Comparison of ENCODE assay signal across 15 mouse cellular contexts in genomic region chr10:12827778-12828177, GRCm38 (mm10). TPM values are rescaled to one million over a fixed set of nuclear protein-coding genes. Genes with fewer than 3 reads are reported as not detected.
DNase-seq lines count a peak whose midpoint lies in the region; ATAC-seq and TF ChIP-seq lines count a peak whose summit lies in the region.
"Had no signal": no experiment of that assay in that cellular context is flagged by ENCODE, and none has a peak within 500 bp of the region (broad histone marks: within the 10 kb centered on the region; RNA-seq: fewer than 3 reads in every experiment).

No protein-coding gene starts in this region.

- peaks cover 67% of the 10 kb centered on the region for H3K4me1 ChIP-seq in heart, embryonic 13.5 days
- H3K4me1 ChIP-seq in lung, embryonic 14.5 days (ENCODE audit: insufficient read depth) = 0 out of 2 replicates have a peak, but pooled peaks cover 6% of the 10 kb centered on the region
- peaks cover 35% of the 10 kb centered on the region for H3K4me1 ChIP-seq in kidney, embryonic 16.5 days (ENCODE audit: insufficient read depth, low read length)
- H3K4me1 ChIP-seq in stomach, embryonic 14.5 days (ENCODE audit: control insufficient read depth, insufficient read depth, low read length) = peaks cover 9% of the 10 kb centered on the region; the same call in 1 of the 2 replicates
- H3K4me1 ChIP-seq in hindbrain, embryonic 10.5 days (replicated peaks) = peaks cover 15% of the 10 kb centered on the region

- H3K36me3 ChIP-seq in heart, embryonic 13.5 days = no peaks in the 10 kb centered on the region
- no peaks in the 10 kb centered on the region for H3K36me3 ChIP-seq in lung, embryonic 14.5 days (ENCODE audit: insufficient read depth)
- no peaks in the 10 kb centered on the region for H3K36me3 ChIP-seq in kidney, embryonic 16.5 days (ENCODE audit: insufficient read depth, low read length)
- no peaks in the 10 kb centered on the region for H3K36me3 ChIP-seq in stomach, embryonic 14.5 days (ENCODE audit: control insufficient read depth, insufficient read depth, low read length)
- no peaks in the 10 kb centered on the region for H3K36me3 ChIP-seq in hindbrain, embryonic 10.5 days
- H3K36me3 ChIP-seq: hindbrain, embryonic 12.5 days; liver, embryonic 15.5 days had no signal

- ATAC-seq in heart, embryonic 13.5 days (ENCODE audit: extremely low read depth, insufficient number of reproducible peaks, low FRiP score, low TSS enrichment) = no peak
- ATAC-seq in lung, embryonic 14.5 days (ENCODE audit: insufficient read depth) = no peak
- no peak for ATAC-seq in kidney, embryonic 16.5 days (ENCODE audit: low FRiP score, low TSS enrichment)
- ATAC-seq in stomach, embryonic 14.5 days (ENCODE audit: insufficient number of reproducible peaks, insufficient read depth, low FRiP score, low read depth) = no peak
- ATAC-seq: intestine, postnatal 0 days had no signal

- no peak for DNase-seq in heart, adult 9 months (ENCODE audit: low spot score in 2 of 2)
- peak; percentile 50 for DNase-seq in lung, embryonic 14.5 days
- no peak for DNase-seq in lung, postnatal 14 days
- DNase-seq in hindbrain, embryonic 10.5 days (ENCODE audit: low spot score) = no peak
- DNase-seq: cerebellum, adult 18-20 months; left cerebral cortex, postnatal 4 days; spleen, adult 18-20 months; thymus, adult 18-20 months had no signal

- H3K9ac ChIP-seq in heart, embryonic 13.5 days = no peak overlapping the region
- no peak overlapping the region for H3K9ac ChIP-seq in lung, embryonic 14.5 days
- H3K9ac ChIP-seq in kidney, embryonic 16.5 days (replicated peaks; ENCODE audit: low read length) = no peak overlapping the region
- H3K9ac ChIP-seq in stomach, embryonic 14.5 days (replicated peaks; ENCODE audit: low read depth, low read length) = no peak overlapping the region
- H3K9ac ChIP-seq: hindbrain, embryonic 12.5 days; liver, embryonic 15.5 days had no signal

- peak overlapping the region; percentile 16; the same call in 1 of the 2 replicates for H3K4me2 ChIP-seq in heart, embryonic 13.5 days
- no peak overlapping the region for H3K4me2 ChIP-seq in lung, embryonic 14.5 days
- H3K4me2 ChIP-seq in kidney, embryonic 16.5 days (replicated peaks; ENCODE audit: low read depth, low read length) = no peak overlapping the region
- H3K4me2 ChIP-seq in stomach, embryonic 14.5 days (replicated peaks; ENCODE audit: low read depth, low read length) = no peak overlapping the region
- H3K4me2 ChIP-seq: hindbrain, embryonic 12.5 days; liver, embryonic 15.5 days; midbrain, embryonic 11.5 days had no signal

- TF ChIP-seq CTCF in lung, embryonic 14.5 days (IDR thresholded peaks at IDR 0.05; ENCODE audit: low read depth) = no peak

- no peak overlapping the region for H3K4me3 ChIP-seq in heart, embryonic 13.5 days
- no peak overlapping the region for H3K4me3 ChIP-seq in lung, embryonic 14.5 days (ENCODE audit: low read depth, low read length)
- H3K4me3 ChIP-seq in kidney, embryonic 16.5 days (ENCODE audit: low read length) = no peak overlapping the region
- H3K4me3 ChIP-seq in stomach, embryonic 14.5 days (ENCODE audit: low read depth, low read length) = no peak overlapping the region
- no peak overlapping the region for H3K4me3 ChIP-seq in hindbrain, embryonic 10.5 days
- H3K4me3 ChIP-seq: hindbrain, embryonic 12.5 days; liver, embryonic 15.5 days had no signal

- H3K9me3 ChIP-seq in heart, embryonic 13.5 days = no peaks in the 10 kb centered on the region
- no peaks in the 10 kb centered on the region for H3K9me3 ChIP-seq in lung, embryonic 14.5 days (ENCODE audit: low read depth, low read length)
- H3K9me3 ChIP-seq in kidney, embryonic 16.5 days (ENCODE audit: low read length) = no peaks in the 10 kb centered on the region
- no peaks in the 10 kb centered on the region for H3K9me3 ChIP-seq in stomach, embryonic 14.5 days (ENCODE audit: control insufficient read depth, low read depth, low read length)
- no peaks in the 10 kb centered on the region for H3K9me3 ChIP-seq in hindbrain, embryonic 10.5 days
- H3K9me3 ChIP-seq: hindbrain, embryonic 12.5 days; liver, embryonic 15.5 days had no signal

- H3K27ac ChIP-seq in heart, embryonic 13.5 days (replicated peaks) = peak overlapping the region; percentile 68
- peak overlapping the region; percentile 63; the same call in 1 of the 2 replicates for H3K27ac ChIP-seq in lung, embryonic 14.5 days (ENCODE audit: low read depth)
- peak overlapping the region; percentile 32; the same call in 1 of the 2 replicates for H3K27ac ChIP-seq in kidney, embryonic 16.5 days (ENCODE audit: low read length)
- H3K27ac ChIP-seq in stomach, embryonic 14.5 days (ENCODE audit: low read length) = peak overlapping the region; percentile 72; the same call in 1 of the 2 replicates
- H3K27ac ChIP-seq in hindbrain, embryonic 10.5 days = no peak overlapping the region
- H3K27ac ChIP-seq: hindbrain, embryonic 12.5 days; liver, embryonic 15.5 days had no signal

- no peaks in the 10 kb centered on the region for H3K27me3 ChIP-seq in heart, embryonic 13.5 days (replicated peaks)
- H3K27me3 ChIP-seq in lung, embryonic 14.5 days (ENCODE audit: insufficient read depth, low read length) = no peaks in the 10 kb centered on the region
- H3K27me3 ChIP-seq in kidney, embryonic 16.5 days (ENCODE audit: insufficient read depth, low read length) = no peaks in the 10 kb centered on the region
- no peaks in the 10 kb centered on the region for H3K27me3 ChIP-seq in stomach, embryonic 14.5 days (ENCODE audit: control insufficient read depth, insufficient read depth, low read length)
- H3K27me3 ChIP-seq in hindbrain, embryonic 10.5 days (ENCODE audit: insufficient read depth, poor library complexity, severe bottlenecking) = no peaks in the 10 kb centered on the region
- H3K27me3 ChIP-seq: hindbrain, embryonic 12.5 days; liver, embryonic 15.5 days had no signal

- 17% methylated on average over 4 of the region's 4 CpGs for WGBS in heart, embryonic 13.5 days
- WGBS in lung, embryonic 14.5 days = 28% methylated on average over 4 of the region's 4 CpGs
- WGBS in kidney, embryonic 16.5 days = 49% methylated on average over 4 of the region's 4 CpGs
- 53% methylated on average over 4 of the region's 4 CpGs for WGBS in stomach, embryonic 14.5 days
- 77% methylated on average over 4 of the region's 4 CpGs for WGBS in hindbrain, embryonic 10.5 days

RNA-seq across cellular contexts. Expression of gene Utrn, which starts 41.4 kb away (rescaled TPM):
- 55.0 and 55.8 TPM in 2 replicates for polyA plus RNA-seq in heart, embryonic 13.5 days (2015; fragmentation: Nextera tagmentation; extraction: Ambion mirVana)
- 66.1 and 67.9 TPM in 2 replicates for polyA plus RNA-seq in lung, embryonic 14.5 days (2014; fragmentation: Nextera tagmentation; extraction: Ambion mirVana)
- polyA plus RNA-seq in kidney, embryonic 16.5 days (2015; fragmentation: Nextera tagmentation; extraction: Ambion mirVana) = 76.0 and 88.1 TPM in 2 replicates
- 90.3 and 91.0 TPM in 2 replicates for polyA plus RNA-seq in stomach, embryonic 14.5 days (2014; fragmentation: Nextera tagmentation; extraction: Ambion mirVana)
- 38.7 and 52.9 TPM in 2 replicates for polyA plus RNA-seq in hindbrain, embryonic 10.5 days (2016; fragmentation: Nextera tagmentation; extraction: Ambion mirVana)
